Mouse (Mus musculus): Measurements from ENCODE around the gene Khdc4.

Khdc4 gene

GRCm38 (mm10) chr3:88684980-88685941, at the start of gene Khdc4:
Khdc4 (plus strand) TSS chr3:88685803.
- DNase-seq, result peak; percentile 96 to 97

DNA sequence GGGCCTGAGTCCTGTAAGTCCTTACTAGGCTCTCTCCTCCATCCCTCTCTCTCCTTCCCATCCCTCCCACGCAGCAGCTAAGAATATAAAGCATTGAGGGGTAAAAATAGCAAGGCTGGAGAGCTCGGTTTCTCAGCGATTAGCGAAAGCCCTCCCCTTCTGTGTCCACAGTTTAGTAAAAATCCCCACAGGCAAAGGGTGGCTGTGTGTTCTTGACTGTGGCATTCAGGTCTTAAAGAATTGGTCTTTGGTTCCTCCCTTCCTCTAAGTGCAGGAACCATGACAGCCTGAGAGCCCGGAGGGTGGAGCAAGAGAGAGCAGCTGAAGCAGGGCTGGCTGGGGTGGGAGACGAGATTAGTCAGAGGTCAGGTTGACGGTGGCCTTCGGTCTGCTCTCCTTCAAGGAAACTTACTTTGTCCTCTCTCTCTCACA, 49.0 kb upstream of the Khdc4 start:
- no peak for DNase-seq

- DNase-seq, result no peak
Measured at GRCm38 (mm10) chr3:88637134-88637533, 48.5 kb upstream of the Khdc4 start.

GRCm38 (mm10) chr3:88639239-88639638, 46.4 kb upstream of the Khdc4 start:
- no peak for DNase-seq

- no peak for DNase-seq
Measured at GRCm38 (mm10) chr3:88640676-88641075, 44.9 kb upstream of the Khdc4 start.

DNA sequence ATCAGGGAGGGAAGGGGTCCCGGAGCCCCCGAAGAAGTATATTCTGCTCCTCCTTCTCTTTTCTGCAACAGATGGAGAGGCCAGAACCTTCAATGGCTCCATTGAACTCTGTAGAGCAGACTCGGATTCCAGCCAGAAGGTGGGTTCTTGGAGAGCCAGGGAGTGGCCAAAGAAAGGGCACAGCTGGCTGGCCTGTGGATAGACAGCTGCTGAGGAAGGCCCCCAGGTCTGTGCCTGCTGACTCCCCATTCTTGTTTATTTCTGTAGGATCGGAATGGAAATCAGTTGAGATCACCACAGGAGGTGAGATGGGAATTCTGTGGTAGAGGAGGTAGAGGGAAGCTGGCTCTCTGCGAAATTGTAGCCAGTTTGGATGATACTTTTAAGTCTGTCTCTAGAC, 42.5 kb upstream of the Khdc4 start:
- DNase-seq, result no peak

DNA sequence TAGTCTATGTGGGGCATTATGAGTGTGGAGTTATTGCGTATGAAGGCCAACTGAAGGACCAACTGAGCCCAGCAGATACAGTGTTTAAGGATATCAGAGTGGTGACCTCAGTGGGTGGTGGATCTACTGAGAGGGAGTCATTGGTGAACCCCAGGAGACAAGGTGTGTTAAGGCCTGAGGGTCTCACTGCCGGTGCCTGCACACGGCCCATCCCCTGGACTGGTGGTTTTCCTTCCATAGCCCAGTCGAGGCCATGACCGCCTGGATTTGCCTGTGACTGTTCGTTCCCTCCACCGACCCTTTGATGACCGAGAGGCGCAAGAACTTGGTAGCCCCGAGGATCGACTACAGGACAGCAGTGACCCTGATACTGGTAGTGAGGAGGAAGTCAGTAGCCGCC, 39.7 kb upstream of the Khdc4 start:
- no peak for DNase-seq

GRCm38 (mm10) chr3:88646426-88646995, 39.1 kb upstream of the Khdc4 start:
- no peak for DNase-seq

GRCm38 (mm10) chr3:88647076-88647475, 38.5 kb upstream of the Khdc4 start:
- DNase-seq, result no peak

DNA sequence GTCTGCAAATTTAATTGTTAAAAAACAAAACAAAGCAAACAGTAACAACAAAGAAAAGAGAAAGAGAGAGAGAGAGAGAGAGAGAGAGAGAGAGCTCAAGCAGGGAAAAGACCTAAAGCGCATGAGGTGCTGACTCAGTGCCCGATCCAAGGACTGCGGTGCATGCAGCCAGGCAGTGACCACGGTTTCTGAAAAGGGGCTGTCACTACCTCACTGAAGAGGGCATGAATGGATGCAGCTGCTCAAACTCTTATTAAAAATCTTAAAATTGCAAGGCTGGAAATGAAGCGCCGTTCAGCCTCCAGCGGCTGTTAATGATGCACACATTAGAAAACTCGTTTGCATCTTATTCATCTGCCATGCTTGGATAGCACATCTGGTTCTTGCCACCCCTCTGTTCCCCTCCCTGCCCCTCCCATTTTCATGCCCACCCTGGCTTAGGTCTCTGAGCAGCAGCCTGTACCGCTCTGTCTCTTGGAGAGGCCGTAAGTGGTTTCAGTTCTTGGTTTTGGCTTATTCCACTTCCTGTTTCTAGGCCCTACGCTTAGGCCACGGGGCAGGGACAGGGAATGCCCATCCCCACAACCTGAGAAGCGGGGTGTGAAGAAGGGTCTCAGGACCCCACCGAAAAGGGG, 37.7 kb upstream of the Khdc4 start:
- no peak for DNase-seq

GRCm38 (mm10) chr3:88648452-88649168, 37.0 kb upstream of the Khdc4 start:
- DNase-seq, result no peak

DNA sequence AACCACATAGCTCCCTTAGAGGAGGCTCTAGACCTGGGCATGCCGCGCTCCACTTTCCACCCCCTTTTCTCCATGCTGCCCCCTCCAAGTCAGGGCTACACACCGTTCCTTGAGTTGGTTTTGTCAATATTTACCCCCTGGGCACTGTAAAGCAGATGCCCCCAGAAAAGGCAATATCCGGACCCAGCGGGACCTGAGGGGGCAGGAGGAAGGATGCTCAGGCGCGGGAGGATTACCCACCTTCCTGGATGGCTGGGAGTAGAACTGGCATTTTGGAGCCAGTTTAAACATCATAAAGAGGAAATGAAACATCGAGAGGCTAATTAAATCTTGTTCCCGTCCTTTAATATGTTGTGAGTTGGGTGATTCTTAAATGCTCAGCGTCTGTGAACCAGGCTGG, 36.4 kb upstream of the Khdc4 start:
- no peak for DNase-seq

DNA sequence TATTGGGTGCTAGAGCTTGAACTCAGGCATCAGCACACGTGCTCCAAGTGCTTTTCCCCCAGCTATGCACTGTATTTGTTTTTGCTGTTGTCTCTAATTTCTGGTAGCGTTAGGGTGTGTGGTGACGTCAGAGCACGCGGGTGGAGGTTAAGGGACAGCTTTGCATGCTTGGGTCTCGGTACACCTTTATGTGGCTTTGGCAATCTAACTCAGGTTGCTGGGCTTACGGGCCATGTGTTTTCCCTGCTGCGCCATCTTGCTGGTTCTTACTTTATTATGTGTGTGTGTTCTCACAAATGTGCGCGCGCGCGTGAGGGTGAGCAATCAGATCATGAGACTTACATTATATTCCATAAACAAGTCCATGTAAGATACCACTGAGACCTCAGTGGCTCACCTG, 35.6 kb upstream of the Khdc4 start:
- DNase-seq, result no peak

GRCm38 (mm10) chr3:88650713-88651504, 34.7 kb upstream of the Khdc4 start:
- DNase-seq, result no peak

DNA sequence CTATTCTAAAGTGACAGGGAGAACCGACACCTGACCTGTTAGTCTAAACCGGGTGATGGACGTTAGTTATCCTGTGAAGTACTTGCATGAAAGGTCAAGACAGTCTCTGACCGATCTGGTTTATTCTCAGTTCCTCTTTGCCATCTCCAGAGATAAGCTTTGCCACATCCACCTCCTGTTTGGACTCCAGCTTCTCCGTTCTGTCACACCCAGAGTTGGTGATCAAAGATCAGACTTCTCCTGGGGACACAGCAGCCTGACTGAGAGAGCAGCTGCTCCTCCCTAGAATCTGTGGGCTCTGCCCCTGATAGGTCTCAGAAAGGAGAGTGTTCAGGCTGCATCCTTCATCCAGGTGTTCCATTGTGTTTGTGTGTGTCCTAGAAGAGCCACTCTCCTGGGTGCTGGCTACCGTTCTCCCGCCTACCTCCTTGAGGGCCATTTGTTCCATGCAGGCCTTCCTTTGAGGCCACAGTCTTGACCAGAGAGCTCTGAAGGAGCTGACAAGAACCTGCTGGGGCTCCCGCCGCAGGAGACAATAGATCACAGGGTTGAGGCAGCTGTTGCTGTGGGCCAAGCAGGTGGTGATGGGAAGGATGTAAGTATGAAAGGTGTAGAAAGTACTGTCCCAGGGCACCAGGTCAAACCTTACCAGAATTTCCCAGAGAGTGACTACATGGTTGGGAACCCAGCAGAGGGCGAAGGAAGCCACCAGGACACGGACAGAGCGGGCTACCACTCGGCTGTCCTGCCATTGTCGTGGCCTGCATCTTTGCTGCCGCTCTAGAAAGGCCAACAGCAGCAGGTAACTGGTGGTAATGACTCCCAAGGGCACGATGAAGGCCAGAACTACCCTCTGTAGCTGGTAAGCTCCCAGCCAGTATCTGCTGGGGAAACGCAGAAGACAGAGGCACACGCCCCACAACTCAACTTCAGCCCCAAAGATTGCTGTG, 33.7 kb upstream of the Khdc4 start:
- DNase-seq, result no peak

DNA sequence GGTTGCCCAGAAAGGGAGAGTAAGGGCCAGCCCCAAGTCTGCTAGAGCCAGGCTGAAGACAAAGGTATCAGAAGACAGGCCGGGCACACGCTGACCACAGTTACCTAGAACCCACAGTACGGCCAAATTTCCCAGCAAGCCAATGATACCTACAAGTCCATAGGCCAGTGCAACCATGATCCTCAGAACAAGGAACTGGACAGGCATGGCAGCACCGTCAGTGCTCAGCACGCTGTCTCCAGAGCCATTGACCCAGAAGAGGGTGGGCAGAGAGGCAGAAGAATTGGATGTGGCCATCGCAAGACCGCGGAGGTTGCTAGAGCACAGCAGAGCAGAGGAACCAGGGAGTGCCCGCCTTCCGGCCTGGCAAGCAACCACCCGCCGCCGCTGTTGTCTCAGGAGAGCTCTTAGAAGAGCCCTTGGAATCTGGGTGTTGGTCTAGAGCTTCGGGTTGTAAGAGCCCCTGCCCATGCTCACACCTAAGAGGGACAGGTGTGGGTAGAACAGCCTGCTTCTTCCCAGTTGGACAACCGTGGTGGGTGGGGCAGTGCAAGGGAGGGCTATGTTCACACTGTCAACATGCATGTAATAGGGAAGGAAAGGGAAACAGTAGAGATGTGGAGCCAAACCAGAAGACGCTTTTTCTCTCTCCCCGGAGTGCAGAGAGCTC, 32.6 kb upstream of the Khdc4 start, which contains the start of gene Rxfp4:
Gene Rxfp4 (minus strand): TSS at position 297 of the 670 bp plus-strand sequence.
- no peak for DNase-seq

GRCm38 (mm10) chr3:88653516-88654370, 31.9 kb upstream of the Khdc4 start:
- DNase-seq, result no peak

DNA sequence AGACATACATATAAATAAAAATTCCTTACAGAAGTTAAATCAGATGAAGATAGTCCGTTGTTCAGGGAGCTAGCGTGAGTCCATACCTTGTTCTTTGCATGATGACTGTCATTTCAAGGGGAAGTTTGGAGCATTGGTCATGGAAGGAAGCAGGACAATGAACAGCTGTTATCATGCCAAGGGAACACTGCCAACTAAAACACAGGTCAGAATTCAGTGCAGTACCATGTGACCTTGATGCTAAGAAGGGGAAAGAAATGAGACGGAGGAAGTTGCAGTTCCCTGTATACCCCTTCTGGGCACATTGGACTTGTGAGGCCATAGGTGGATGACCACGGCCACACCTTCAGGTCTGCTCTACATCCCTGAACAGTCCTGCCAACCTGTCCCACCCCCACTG, 31.0 kb upstream of the Khdc4 start:
- no peak for DNase-seq

DNA sequence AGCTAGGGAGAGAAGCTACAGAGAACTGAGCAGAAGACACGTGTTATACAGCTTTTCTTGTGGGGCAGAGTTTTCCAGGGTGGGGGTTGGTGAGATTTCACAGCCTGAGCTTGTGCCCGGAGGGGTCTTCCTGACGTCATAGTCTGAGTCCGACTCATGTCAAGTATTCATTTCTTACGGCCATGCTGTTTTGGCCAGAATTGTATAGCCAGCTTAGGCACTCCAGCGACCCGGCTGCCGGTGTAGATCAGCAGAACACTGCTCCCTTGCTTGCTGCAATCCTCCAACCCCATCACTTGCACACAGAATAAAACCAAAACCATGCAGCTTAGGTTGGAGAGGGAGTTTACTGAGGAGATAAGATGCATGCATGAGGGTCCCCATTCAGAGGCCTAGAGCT, 30.0 kb upstream of the Khdc4 start:
- no peak for DNase-seq

Measured in thymus, adult 18-20 months (tissue).